Mouse (Mus musculus) kidney, adult 2 months (tissue): ENCODE measurements around the gene Htr1f. TPM values are rescaled to one million over a fixed set of nuclear protein-coding genes. Genes with fewer than 3 reads are reported as not detected.

Source experiments
- DNase-seq: peaks from one replicate; pipeline ENCODE4 v3.0.0; 2021
- H3K27ac ChIP-seq: fragments of 200-500 bp; 2 replicates; pipeline ENCODE4 v1.5.1; 2012; ENCODE audit warnings: low read depth, low read length, control low read depth, inconsistent platforms; ENCODE audit not compliant: insufficient read depth
- H3K27me3 ChIP-seq: fragments of 200-500 bp; replicated peaks from 2 replicates; pipeline ENCODE4 v1.6.1; 2012; ENCODE audit warnings: mild to moderate bottlenecking, moderate library complexity, low read length, inconsistent platforms; ENCODE audit not compliant: control insufficient read depth, insufficient read depth
- H3K36me3 ChIP-seq: fragments of 200-500 bp; 2 replicates; pipeline ENCODE4 v1.6.1; 2012; ENCODE audit warnings: mild to moderate bottlenecking, moderate library complexity, low read length, inconsistent platforms; ENCODE audit not compliant: control insufficient read depth, insufficient read depth
- H3K4me1 ChIP-seq: fragments of 200-500 bp; 2 replicates; pipeline ENCODE4 v1.6.1; 2011; ENCODE audit warnings: low read length; ENCODE audit not compliant: control insufficient read depth, insufficient read depth
- H3K4me3 ChIP-seq: fragments of 200-500 bp; 2 replicates; pipeline ENCODE4 v1.5.1; 2011; ENCODE audit warnings: mild to moderate bottlenecking, low read depth, low read length, control low read depth; ENCODE audit not compliant: insufficient read depth
- CTCF ChIP-seq: fragments of 200-500 bp; conservative IDR thresholded peaks from 2 replicates; pipeline ENCODE4 v1.5.1; 2011; ENCODE audit warnings: low read depth, mild to moderate bottlenecking, control low read depth, low read length, moderate library complexity, mixed read lengths; ENCODE audit not compliant: insufficient read depth, insufficient read length
- POLR2A ChIP-seq: fragments of 200-500 bp; IDR thresholded peaks from one replicate; pipeline ENCODE4 v1.6.1; 2011; ENCODE audit warnings: low read depth, low read length, control low read depth
- WGBS: fragments of 180-500 bp; shearing (Covaris S2); methylation state at CpG from one replicate; pipeline ENCODE4 v1.1.7; 2018; 5-methylcytosine and 5-hydroxymethylcytosine counted together
- polyA plus RNA-seq: library from polyadenylated mRNA; depleted of rRNA; stranded (reverse); fragments of >200 nt; gene quantifications from 2 replicates; pipeline ENCODE4 v1.2.3, GENCODE M21; 2012; rRNA removed

The Htr1f gene
- polyA plus RNA-seq = not detected in 2 replicates

- 5% methylated on average over 41 of the region's 41 CpGs for WGBS
- H3K36me3 ChIP-seq = no peaks in the 10 kb centered on the region
- no peaks in the 10 kb centered on the region; the same call in 1 of the 2 replicates for H3K27me3 ChIP-seq
- H3K4me3 ChIP-seq = no peak within 1 kb of the TSS
- no peak for DNase-seq
- TF ChIP-seq POLR2A = no peak
- no peak for TF ChIP-seq CTCF
- H3K27ac ChIP-seq = no peak within 1 kb of the TSS
- no peaks in the 10 kb centered on the region for H3K4me1 ChIP-seq
Measured at GRCm38 (mm10) chr16:65105184-65105931, at the start of gene Htr1f. TSS of gene Htr1f (minus strand) at chr16:65105854.

- DNase-seq = no peak
- no peaks in the 10 kb centered on the region for H3K27me3 ChIP-seq
- no peaks in the 10 kb centered on the region for H3K36me3 ChIP-seq
- no peak overlapping the region for H3K27ac ChIP-seq
- TF ChIP-seq POLR2A = no peak
- no peak for TF ChIP-seq CTCF
- no peaks in the 10 kb centered on the region for H3K4me1 ChIP-seq
- no peak overlapping the region for H3K4me3 ChIP-seq
- 57% methylated on average over 2 of the region's 2 CpGs for WGBS
Measured at GRCm38 (mm10) chr16:65139771-65140170, 34.1 kb upstream of the Htr1f start.

GRCm38 (mm10) chr16:65129391-65129790, 23.7 kb upstream of the Htr1f start:
- Histone ChIP-seq H3K27ac (no peak overlapping the region), H3K4me3 (no peak overlapping the region), H3K36me3 (no peaks in the 10 kb centered on the region), H3K27me3 (no peaks in the 10 kb centered on the region), H3K4me1 (no peaks in the 10 kb centered on the region)
- TF ChIP-seq POLR2A = no peak
- 48% methylated on average over 2 of the region's 2 CpGs for WGBS
- DNase-seq = no peak

GRCm38 (mm10) chr16:65127846-65128245, 22.2 kb upstream of the Htr1f start:
- Histone ChIP-seq H3K4me3 (no peak overlapping the region), H3K27me3 (no peaks in the 10 kb centered on the region), H3K36me3 (no peaks in the 10 kb centered on the region), H3K4me1 (no peaks in the 10 kb centered on the region), H3K27ac (no peak overlapping the region)
- DNase-seq = no peak
- TF ChIP-seq CTCF = no peak
- TF ChIP-seq POLR2A = no peak
- 77% methylated on average over 3 of the region's 3 CpGs for WGBS

GRCm38 (mm10) chr16:65112221-65112620, 6.6 kb upstream of the Htr1f start:
- Histone ChIP-seq H3K27me3 (no peaks in the 10 kb centered on the region), H3K4me1 (no peaks in the 10 kb centered on the region), H3K36me3 (no peaks in the 10 kb centered on the region), H3K4me3 (no peak overlapping the region), H3K27ac (no peak overlapping the region)
- TF ChIP-seq POLR2A = no peak
- WGBS = 79% methylated on average over 1 of the region's 1 CpGs
- no peak for DNase-seq

GRCm38 (mm10) chr16:65093552-65093951, 12.1 kb downstream of the Htr1f start:
- Histone ChIP-seq H3K4me3 (no peak overlapping the region), H3K4me1 (no peaks in the 10 kb centered on the region), H3K27me3 (no peaks in the 10 kb centered on the region), H3K36me3 (no peaks in the 10 kb centered on the region), H3K27ac (no peak overlapping the region)
- TF ChIP-seq CTCF (no peak), POLR2A (no peak)
- no peak for DNase-seq
- 65% methylated on average over 5 of the region's 5 CpGs for WGBS

- H3K27me3 ChIP-seq = no peaks in the 10 kb centered on the region
- no peak overlapping the region for H3K4me3 ChIP-seq
- WGBS = 19% methylated on average over 2 of the region's 2 CpGs
- H3K36me3 ChIP-seq = no peaks in the 10 kb centered on the region
- no peak overlapping the region for H3K27ac ChIP-seq
- no peak for TF ChIP-seq POLR2A
- TF ChIP-seq CTCF = no peak
- DNase-seq = no peak
- no peaks in the 10 kb centered on the region for H3K4me1 ChIP-seq
Measured at GRCm38 (mm10) chr16:65083475-65083874, 22.2 kb downstream of the Htr1f start.
